Mouse (Mus musculus) CH12.LX (cell line): ENCODE data around the gene Mal. TPM values are rescaled to one million over a fixed set of nuclear protein-coding genes. Genes with fewer than 3 reads are reported as not detected.
A peak's percentile ranks its signal among the peaks of the same experiment; 100 is the strongest.

Experiments
- DNase-seq: peaks from one replicate; pipeline ENCODE4 v3.0.0-alpha.2; 2013; ENCODE audit errors: extremely low read depth
- H3K27ac ChIP-seq: 2 replicates; pipeline ENCODE4 v1.5.1; 2012; ENCODE audit warnings: low read depth, mild to moderate bottlenecking, control low read depth, moderate library complexity; ENCODE audit not compliant: insufficient read depth
- H3K27me3 ChIP-seq: replicated peaks from 2 replicates; pipeline ENCODE3; 2012; ENCODE audit warnings: inconsistent platforms
- H3K36me3 ChIP-seq, 2 experiments: replicated peaks in 1 of 2; 2 replicates each; pipeline versions ENCODE3 to v1.6.1; 2012; ENCODE audit warnings: inconsistent platforms in 1 of 2, low read length in 1 of 2, mild to moderate bottlenecking in 1 of 2, mixed read lengths in 1 of 2, moderate library complexity in 1 of 2; ENCODE audit not compliant: control insufficient read depth in 1 of 2, insufficient read depth in 1 of 2
- H3K4me1 ChIP-seq, 2 experiments: 2 replicates each; pipeline ENCODE4 v1.6.1; 2012; ENCODE audit warnings: inconsistent platforms in 1 of 2, moderate library complexity in 1 of 2; ENCODE audit not compliant: insufficient read depth in 2 of 2, control insufficient read depth in 1 of 2
- H3K4me2 ChIP-seq: 2 replicates; pipeline ENCODE4 v1.6.1; 2012; ENCODE audit warnings: low read depth, mild to moderate bottlenecking, control low read depth; ENCODE audit not compliant: poor library complexity, insufficient read depth, severe bottlenecking
- H3K4me3 ChIP-seq, 3 experiments: fragments of 150-350 bp in 1 of 3; sonication (generic) in 1 of 3; replicated peaks in 1 of 3; 2 replicates each; pipeline versions ENCODE3 to v1.5.1; 2011 to 2012; ENCODE audit warnings: low read depth in 2 of 3, low read length in 2 of 3, mild to moderate bottlenecking in 2 of 3, moderate library complexity in 2 of 3, control low read depth in 1 of 3, improper control_type of control experiment in 1 of 3, inconsistent platforms in 1 of 3, mixed read lengths in 1 of 3; ENCODE audit not compliant: poor library complexity in 1 of 3
- H3K79me2 ChIP-seq: replicated peaks from 2 replicates; pipeline ENCODE4 v1.6.1; 2012; ENCODE audit warnings: mild to moderate bottlenecking, moderate library complexity; ENCODE audit not compliant: control insufficient read depth, poor library complexity, insufficient read depth, severe bottlenecking; ENCODE audit errors: extremely low read depth
- H3K9ac ChIP-seq: 2 replicates; pipeline ENCODE4 v1.6.1; 2012; ENCODE audit warnings: low read depth, mild to moderate bottlenecking, control low read depth, moderate library complexity; ENCODE audit not compliant: insufficient read depth
- H3K9me3 ChIP-seq: replicated peaks from 2 replicates; pipeline ENCODE3; 2012; ENCODE audit warnings: low read length, inconsistent platforms, mixed read lengths
- BHLHE40 ChIP-seq: IDR thresholded peaks from 2 replicates; pipeline ENCODE4 v1.6.1; 2011; ENCODE audit warnings: mild to moderate bottlenecking, low read depth, low read length, improper control_type of control experiment
- CHD2 ChIP-seq: IDR thresholded peaks from 2 replicates; pipeline ENCODE4 v1.6.1; 2011; ENCODE audit warnings: low read length, improper control_type of control experiment
- ELF1 ChIP-seq: IDR thresholded peaks from 2 replicates; pipeline ENCODE4 v1.6.1; 2014; ENCODE audit warnings: low read depth, mild to moderate bottlenecking, inconsistent platforms, low read length, improper control_type of control experiment
- GABPA ChIP-seq: IDR thresholded peaks from 2 replicates; pipeline ENCODE4 v1.6.1; 2012; ENCODE audit warnings: low read depth, low read length, improper control_type of control experiment, inconsistent platforms; ENCODE audit not compliant: insufficient replicate concordance
- JUN ChIP-seq: IDR thresholded peaks from 2 replicates; pipeline ENCODE4 v1.6.1; 2011; ENCODE audit warnings: low read depth, mild to moderate bottlenecking, low read length, improper control_type of control experiment, moderate library complexity; ENCODE audit not compliant: insufficient read depth
- KAT2A ChIP-seq: IDR thresholded peaks from 2 replicates; pipeline ENCODE4 v1.6.1; 2012; ENCODE audit warnings: low read length, improper control_type of control experiment, inconsistent platforms; ENCODE audit not compliant: insufficient replicate concordance
- MAFK ChIP-seq: IDR thresholded peaks from 2 replicates; pipeline ENCODE4 v1.6.1; 2011; ENCODE audit warnings: low read length, improper control_type of control experiment; ENCODE audit not compliant: insufficient replicate concordance
- MAX ChIP-seq: IDR thresholded peaks from 2 replicates; pipeline ENCODE4 v1.6.1; 2011; ENCODE audit warnings: low read length, improper control_type of control experiment
- MEF2A ChIP-seq: IDR thresholded peaks from 2 replicates; pipeline ENCODE4 v1.6.1; 2014; ENCODE audit warnings: low read depth, mild to moderate bottlenecking, inconsistent platforms, low read length, improper control_type of control experiment, borderline replicate concordance
- MXI1 ChIP-seq: IDR thresholded peaks from 2 replicates; pipeline ENCODE4 v1.6.1; 2011; ENCODE audit warnings: mild to moderate bottlenecking, low read depth, low read length, improper control_type of control experiment
- POLR2AphosphoS2 ChIP-seq: IDR thresholded peaks from 2 replicates; pipeline ENCODE4 v1.6.1; 2011; ENCODE audit warnings: low read depth, low read length, improper control_type of control experiment
- SIN3A ChIP-seq: IDR thresholded peaks from 2 replicates; pipeline ENCODE4 v1.6.1; 2012; ENCODE audit warnings: low read length, improper control_type of control experiment, inconsistent platforms
- SMC3 ChIP-seq: IDR thresholded peaks from 2 replicates; pipeline ENCODE4 v1.6.1; 2011; ENCODE audit warnings: low read depth, low read length, improper control_type of control experiment
- TBP ChIP-seq: conservative IDR thresholded peaks from 2 replicates; pipeline ENCODE4 v1.6.1; 2011; ENCODE audit warnings: low read depth, low read length, improper control_type of control experiment
- TCF12 ChIP-seq: IDR thresholded peaks from 2 replicates; pipeline ENCODE4 v1.6.1; 2014; ENCODE audit warnings: low read depth, mild to moderate bottlenecking, inconsistent platforms, low read length, improper control_type of control experiment
- UBTF ChIP-seq: IDR thresholded peaks from 2 replicates; pipeline ENCODE4 v1.6.1; 2012; ENCODE audit warnings: low read depth, mild to moderate bottlenecking, inconsistent platforms, low read length, improper control_type of control experiment, moderate library complexity
- USF1 ChIP-seq: IDR thresholded peaks from 2 replicates; pipeline ENCODE4 v1.6.1; 2014; ENCODE audit warnings: low read depth, mild to moderate bottlenecking, inconsistent platforms, low read length, improper control_type of control experiment
- USF2 ChIP-seq: conservative IDR thresholded peaks from 2 replicates; pipeline ENCODE4 v1.6.1; 2011; ENCODE audit warnings: low read depth, low read length, improper control_type of control experiment
- ZC3H11A ChIP-seq: IDR thresholded peaks from 2 replicates; pipeline ENCODE4 v1.6.1; 2012; ENCODE audit warnings: low read depth, mild to moderate bottlenecking, inconsistent platforms, low read length, improper control_type of control experiment
- ZKSCAN1 ChIP-seq: IDR thresholded peaks from 2 replicates; pipeline ENCODE4 v1.6.1; 2012; ENCODE audit warnings: low read depth, inconsistent platforms, low read length, improper control_type of control experiment, borderline replicate concordance
- ZNF384 ChIP-seq: IDR thresholded peaks from 2 replicates; pipeline ENCODE4 v1.6.1; 2012; ENCODE audit warnings: low read depth, low read length, improper control_type of control experiment, inconsistent platforms
- dilution Hi-C: fragments of 300-500 bp; cut with MboI; formaldehyde crosslinking; loops from 2 replicates; pipeline ENCODE4 v1.14.3; 2020; ENCODE audit warnings: low sequenced_read_pairs; ENCODE audit not compliant: extremely low pct_unique_long_range_greater_than_20kb, extremely low pct_ligation_motif_present
- in situ Hi-C: fragments of 300-500 bp; cut with MboI; formaldehyde crosslinking; loops from 3 replicates; pipeline ENCODE4 v1.14.3; 2019; ENCODE audit warnings: low sequenced_read_pairs, low pct_ligation_motif_present, low pct_unique_long_range_greater_than_20kb, mixed read lengths
- polyA plus RNA-seq: library from polyadenylated mRNA; unstranded; fragments of >175 nt; gene quantifications from 2 replicates; pipeline ENCODE4 v1.2.1, GENCODE M21; 2012; ENCODE audit warnings: low read depth; ENCODE audit not compliant: insufficient read length
- total RNA-seq, 2 experiments: library from RNA; depleted of rRNA; stranded (reverse); fragments of 300-350 nt in 1 of 2; fragments of >200 nt in 1 of 2; gene quantifications; 2 replicates each; pipeline ENCODE4 v1.2.3; 2012 to 2014

The Mal gene
- total and polyA plus RNA-seq, 3 experiments, result not detected

DNA sequence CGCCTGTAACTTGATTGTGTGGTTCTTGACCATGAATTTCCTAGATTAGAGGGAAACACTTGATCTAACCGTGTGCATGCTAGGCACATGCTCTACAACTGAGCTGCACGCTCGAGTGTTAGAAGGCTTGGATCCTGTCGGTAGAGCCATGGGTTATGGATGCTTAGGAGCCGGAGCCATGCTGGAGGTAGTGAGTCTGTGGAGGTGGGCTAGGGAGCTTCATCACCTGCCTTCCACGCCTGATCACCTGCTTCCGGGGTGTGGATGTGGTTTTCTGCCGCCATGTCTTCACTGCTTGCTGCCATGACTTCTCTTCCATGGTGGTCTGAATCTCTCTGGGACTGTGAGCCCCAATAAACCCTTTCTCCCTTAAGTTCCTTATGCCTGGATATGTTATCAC is 67.6 kb downstream of the Mal start:
- Histone ChIP-seq H3K9ac (peak overlapping the region; percentile 9), H3K27me3 (no peaks in the 10 kb centered on the region), H3K79me2 (peaks cover 35% of the 10 kb centered on the region), H3K36me3 (peaks cover 17 to 26% of the 10 kb centered on the region in 2 experiments), H3K4me1 (peaks cover 2 to 45% of the 10 kb centered on the region in 2 experiments; a peak in 2 of 4 replicates), H3K4me2 (peak overlapping the region; percentile 94), H3K27ac (peak overlapping the region; percentile 64), H3K4me3 (peak overlapping the region; percentile 76 to 94 (median 90)), H3K9me3 (no peaks in the 10 kb centered on the region)
- DNase-seq, result peak; percentile 3
- in situ Hi-C loops (no loop called here), dilution Hi-C loops (no loop called here)
- TF ChIP-seq TCF12 (peak; percentile 49; the same call in 1 of the 2 replicates), BHLHE40 (peak; percentile 76), USF1 (no peak), SMC3 (no peak), ELF1 (peak; percentile 69), MAX (peak; percentile 49; the same call in 1 of the 2 replicates), SIN3A (peak; percentile 11; the same call in 1 of the 2 replicates), ZNF384 (no peak), MXI1 (peak; percentile 45; the same call in 1 of the 2 replicates), ZC3H11A (no peak)

DNA sequence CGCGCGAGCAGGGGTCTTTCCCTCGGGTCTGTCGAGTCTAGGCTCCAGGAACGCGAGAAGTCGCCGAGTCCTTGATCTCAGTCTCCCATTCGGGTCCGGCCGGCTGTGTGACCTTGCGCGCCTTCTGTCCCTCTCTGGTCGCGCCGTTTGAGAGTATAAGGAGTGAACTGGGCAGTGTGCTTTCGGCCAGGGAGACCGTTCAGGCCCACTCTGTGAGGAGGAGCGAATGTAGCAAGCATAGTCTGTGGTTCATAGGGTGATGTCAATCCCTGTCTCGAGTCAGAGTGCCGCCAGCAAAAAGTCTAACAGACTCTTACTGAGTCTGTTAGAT is 69.0 kb downstream of the Mal start:
- Histone ChIP-seq H3K27ac (peak overlapping the region; percentile 80; the same call in 1 of the 2 replicates), H3K4me3 (peak overlapping the region; percentile 76 to 94 (median 90)), H3K9ac (peak overlapping the region; percentile 9), H3K9me3 (no peaks in the 10 kb centered on the region), H3K27me3 (no peaks in the 10 kb centered on the region), H3K36me3 (peaks cover 9 to 13% of the 10 kb centered on the region in 2 experiments), H3K79me2 (peaks cover 35% of the 10 kb centered on the region), H3K4me1 (peaks cover 2 to 50% of the 10 kb centered on the region in 2 experiments; a peak in 2 of 4 replicates)
- in situ Hi-C loops (no loop called here), dilution Hi-C loops (no loop called here)
- no peak for DNase-seq
- no peak for TF ChIP-seq UBTF
- no peak for TF ChIP-seq MAX
- TF ChIP-seq, all 38 proteins: peak for 0
- peak overlapping the region; percentile 94 for H3K4me2 ChIP-seq

DNA sequence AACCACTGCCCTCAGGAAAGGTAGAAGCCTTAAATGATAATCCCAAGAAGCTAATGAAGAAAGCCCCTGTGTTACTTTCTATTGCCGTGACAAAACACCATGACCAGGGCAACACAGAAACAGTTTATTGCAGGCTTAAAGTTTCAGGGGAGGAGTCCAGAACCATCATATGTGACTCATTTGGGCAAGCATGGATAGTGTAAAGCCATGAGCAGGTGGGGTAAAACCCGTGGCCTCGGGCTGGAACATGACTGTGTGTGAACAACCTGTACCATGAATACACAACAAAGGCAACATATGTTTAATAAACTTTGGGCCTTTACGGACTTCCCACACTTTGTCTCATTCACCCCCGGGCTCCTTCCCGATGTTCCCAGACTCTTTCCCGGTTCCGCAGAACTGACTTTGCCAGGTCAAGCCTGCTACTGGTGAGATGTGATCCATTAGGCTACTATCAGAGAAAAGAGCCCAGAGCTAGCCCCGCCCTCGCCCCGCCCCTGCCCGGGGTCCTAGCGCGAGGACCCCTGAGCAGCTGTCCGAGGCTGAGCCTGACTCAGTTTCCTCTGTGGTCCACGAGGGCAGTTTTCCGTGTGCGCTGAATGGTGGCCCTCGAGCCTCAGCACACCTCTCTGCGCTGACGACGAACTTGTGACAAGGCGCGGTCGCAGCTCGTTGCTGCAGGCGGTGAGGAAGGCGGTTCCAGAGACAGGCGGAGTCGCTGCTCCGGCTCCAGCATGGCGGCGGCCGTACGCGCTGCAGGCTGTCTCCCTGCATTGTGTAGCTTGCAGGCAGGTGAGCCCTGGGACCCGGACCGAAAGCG is 69.6 kb downstream of the Mal start, which contains the start of the genes Zfp661 and Mrps5:
Zfp661 (minus strand) TSS at position 401 of the 820 bp plus-strand sequence.
Mrps5 (plus strand) TSS at position 529 of the 820 bp plus-strand sequence.
- Histone ChIP-seq H3K79me2 (peaks cover 35% of the 10 kb centered on the region), H3K36me3 (peaks cover 3 to 11% of the 10 kb centered on the region in 2 experiments), H3K4me1 (peaks cover 2 to 50% of the 10 kb centered on the region in 2 experiments; a peak in 2 of 4 replicates), H3K4me3 (peak within 1 kb of the TSS; percentile 76 to 94 (median 90)), H3K27ac (peak within 1 kb of the TSS; percentile 80), H3K4me2 (peak within 1 kb of the TSS; percentile 94), H3K27me3 (no peaks in the 10 kb centered on the region), H3K9ac (peak within 1 kb of the TSS; percentile 9), H3K9me3 (no peaks in the 10 kb centered on the region)
- in situ Hi-C loops (no loop called here), dilution Hi-C loops (no loop called here)
- DNase-seq, result peak; percentile 72
- no peak for TF ChIP-seq MAFK
- TF ChIP-seq ELF1, result peak; percentile 46
- 0 out of 2 replicates have a peak, but pooled peaks have one; percentile 28 for TF ChIP-seq TBP
- TF ChIP-seq ZKSCAN1, result no peak
- no peak for TF ChIP-seq GABPA
- peak; percentile 78; the same call in 1 of the 2 replicates for TF ChIP-seq KAT2A
- no peak for TF ChIP-seq CHD2
- TF ChIP-seq POLR2AphosphoS2, result no peak; the same call in 1 of the 2 replicates
- TF ChIP-seq SIN3A, result peak; percentile 73; the same call in 1 of the 2 replicates
- no peak for TF ChIP-seq USF2
- peak; percentile 78 for TF ChIP-seq TCF12
- TF ChIP-seq MEF2A, result no peak
- peak; percentile 100 for TF ChIP-seq MAX
- no peak for TF ChIP-seq ZC3H11A
- no peak for TF ChIP-seq JUN
- no peak for TF ChIP-seq USF1
